Mouse (Mus musculus) layer of hippocampus, adult 11-12 months (tissue): ENCODE measurements around the gene March9.

Source experiments
- DNase-seq: peaks from one replicate; pipeline ENCODE4 v3.0.0; 2022; ENCODE audit warnings: low spot score

The March9 gene

GRCm38 (mm10) chr10:127033301-127033741, 26.7 kb downstream of the March9 start:
- DNase-seq = no peak

DNA sequence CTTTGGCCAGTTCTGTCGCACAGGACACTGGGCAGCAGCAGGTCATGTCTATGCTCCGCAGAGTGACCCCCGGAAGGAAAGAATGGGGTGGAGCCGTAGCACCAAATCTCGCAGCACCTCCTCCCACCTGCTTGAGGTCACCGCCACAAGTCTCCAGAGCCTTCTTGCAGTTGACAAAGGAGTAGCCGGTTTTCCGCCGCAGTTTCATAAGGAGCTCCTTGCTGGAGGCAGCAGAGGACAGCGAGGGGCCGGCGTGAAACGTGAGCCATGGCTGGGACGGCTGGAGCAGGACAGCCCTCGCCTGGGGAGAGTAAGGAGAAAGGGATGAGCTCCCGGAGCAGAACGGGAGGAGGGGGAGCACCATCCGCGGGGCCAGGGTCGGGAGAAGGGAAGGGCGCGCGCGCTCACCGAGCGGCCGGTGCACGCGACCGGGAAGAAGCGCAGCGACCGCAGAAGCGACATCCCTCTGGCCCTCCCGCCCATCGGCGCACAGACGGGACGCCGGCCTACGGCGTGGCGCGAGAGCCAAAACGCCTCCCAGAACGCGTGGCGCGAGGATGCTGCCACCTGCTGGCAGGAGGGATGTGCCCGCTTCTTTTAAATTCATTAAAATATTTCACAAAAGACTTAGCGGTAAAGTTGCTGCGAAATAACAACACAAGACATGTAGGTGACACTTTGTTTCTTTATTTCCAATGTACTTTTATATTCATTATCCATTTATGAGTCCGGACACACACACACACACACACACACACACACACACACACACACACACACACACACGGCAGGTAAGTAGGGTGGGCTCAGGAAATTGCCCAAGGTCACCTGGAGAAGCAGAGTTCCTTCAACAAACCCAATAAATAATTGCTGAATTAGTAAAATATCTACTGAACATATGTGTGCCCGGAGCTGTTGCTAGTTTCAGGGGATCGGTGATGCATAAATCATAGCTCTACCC, 29.4 kb downstream of the March9 start, which contains the start of gene Tsfm:
TSS of gene Tsfm (minus strand) at position 505 of the 961 bp plus-strand sequence.
- DNase-seq = peak; percentile 91

DNA sequence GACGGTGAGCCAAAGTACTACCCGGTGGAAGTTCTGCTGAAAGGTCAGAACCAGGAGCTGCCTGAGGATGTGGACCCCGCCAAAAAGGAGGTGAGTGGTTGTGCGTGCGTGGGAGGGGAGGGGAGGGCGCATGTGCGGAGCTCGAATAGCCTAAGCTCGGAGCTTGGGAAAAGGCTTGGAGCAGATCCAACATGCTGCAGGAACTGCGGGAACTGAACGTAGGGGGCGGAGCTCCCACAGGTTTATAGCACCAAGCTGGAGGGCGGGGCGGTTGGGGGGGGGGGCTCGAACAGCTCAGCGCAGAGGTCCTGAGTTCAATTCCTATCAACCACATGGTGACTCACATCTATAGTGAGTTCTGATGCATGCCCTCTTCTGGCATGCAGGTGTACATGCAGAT, 41.6 kb downstream of the March9 start:
- no peak for DNase-seq

GRCm38 (mm10) chr10:127017071-127017470, 42.9 kb downstream of the March9 start:
- no peak for DNase-seq

GRCm38 (mm10) chr10:127016488-127016887, 43.5 kb downstream of the March9 start:
- DNase-seq = no peak
